Mouse (Mus musculus): ENCODE data around the gene Fktn.

- no peak for TF ChIP-seq CTCF (IDR thresholded peaks at IDR 0.05; ENCODE audit: low read depth)
- TF ChIP-seq EP300 (IDR thresholded peaks at IDR 0.05; ENCODE audit: low read depth) = no peak
These were observed 109.9 kb downstream of the Fktn start for GRCm38 (mm10) chr4:53823697-53824096.
